Mouse (Mus musculus): ENCODE measurements around the gene Xbp1.

GRCm38 (mm10) chr11:5502351-5503051 is 18.0 kb upstream of the Xbp1 start:
- no peak for TF ChIP-seq POLR2A (IDR thresholded peaks at IDR 0.05; ENCODE audit: insufficient read depth, low read depth, low read length)
- TF ChIP-seq CTCF (IDR thresholded peaks at IDR 0.05) = no peak
- TF ChIP-seq EP300 (IDR thresholded peaks at IDR 0.05; ENCODE audit: insufficient read depth, low read depth, low read length) = no peak

Measured in heart, adult 2 months (tissue).